22 mouse cellular contexts compared by ENCODE assay signal in the genomic region with DNA sequence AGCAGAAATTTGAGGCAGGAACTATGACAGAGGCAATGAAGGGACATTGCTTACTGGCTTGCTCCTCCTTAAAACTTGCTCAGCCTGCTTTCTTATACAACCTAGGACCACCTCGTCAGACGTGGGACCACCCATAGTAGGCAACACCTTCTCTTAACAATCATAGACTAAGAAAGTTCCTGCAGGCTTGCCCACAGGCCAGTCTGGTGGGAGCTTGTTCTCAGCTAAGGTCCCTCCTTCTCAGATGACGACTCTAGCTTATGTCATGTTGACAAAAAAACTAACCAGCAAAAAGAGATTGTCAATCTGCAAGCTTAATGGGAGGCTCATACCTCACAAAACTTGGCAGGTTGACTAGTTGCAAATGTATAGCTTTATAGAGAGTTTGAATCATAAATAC. TPM values are rescaled to one million over a fixed set of nuclear protein-coding genes. Genes with fewer than 3 reads are reported as not detected.
DNase-seq lines count a peak whose midpoint lies in the region; ATAC-seq and TF ChIP-seq lines count a peak whose summit lies in the region.
"Had no signal": no experiment of that assay in that cellular context is flagged by ENCODE, and none has a peak within 500 bp of the region (broad histone marks: within the 10 kb centered on the region; RNA-seq: fewer than 3 reads in every experiment).

No protein-coding gene starts in this region.

- no peak overlapping the region for H3K9ac ChIP-seq in limb, embryonic 13.5 days
- H3K9ac ChIP-seq in limb, embryonic 14.5 days (ENCODE audit: low read depth, low read length, severe bottlenecking) = no peak overlapping the region

- H3K4me3 ChIP-seq in heart, embryonic 10.5 days = no peak overlapping the region
- H3K4me3 ChIP-seq in limb, embryonic 13.5 days = no peak overlapping the region
- H3K4me3 ChIP-seq in limb, embryonic 10.5 days = no peak overlapping the region
- H3K4me3 ChIP-seq in limb, embryonic 14.5 days (replicated peaks; ENCODE audit: low read length) = no peak overlapping the region

- H3K4me2 ChIP-seq in limb, embryonic 13.5 days (replicated peaks) = no peak overlapping the region
- no peak overlapping the region for H3K4me2 ChIP-seq in limb, embryonic 14.5 days (replicated peaks; ENCODE audit: low read depth, low read length, severe bottlenecking)

- 74% methylated on average over 3 of the region's 3 CpGs for WGBS in heart, embryonic 10.5 days
- 68% methylated on average over 3 of the region's 3 CpGs for WGBS in limb, embryonic 13.5 days
- 79% methylated on average over 3 of the region's 3 CpGs for WGBS in limb, embryonic 10.5 days
- WGBS in limb, embryonic 14.5 days = 58% methylated on average over 3 of the region's 3 CpGs

- intact Hi-C loops in heart, postnatal 36 days (cut with DNase I) = no loop called here

- peak; percentile 57; the same call in 1 of the 2 replicates for ATAC-seq in limb, embryonic 13.5 days (ENCODE audit: low FRiP score, low read depth)
- ATAC-seq in limb, embryonic 14.5 days (ENCODE audit: low FRiP score, low read depth) = peak; percentile 12; the same call in 1 of the 2 replicates
- ATAC-seq in monocyte, adult 5-6 weeks (replicated peaks; ENCODE audit: insufficient number of reproducible peaks, low FRiP score, low TSS enrichment, poor library complexity, severe bottlenecking) = no peak
- ATAC-seq: activated CD4-positive, CD25-positive, alpha-beta regulatory T cell, adult 4 months; CD4-positive, CD25-positive, alpha-beta regulatory T cell, adult 4 months; Patski had no signal

- peaks cover 4% of the 10 kb centered on the region; the same call in 1 of the 2 replicates for H3K4me1 ChIP-seq in heart, embryonic 10.5 days
- H3K4me1 ChIP-seq in limb, embryonic 13.5 days = no peaks in the 10 kb centered on the region
- no peaks in the 10 kb centered on the region for H3K4me1 ChIP-seq in limb, embryonic 10.5 days
- H3K4me1 ChIP-seq in limb, embryonic 14.5 days (ENCODE audit: control insufficient read depth, insufficient read depth, low read length) = no peaks in the 10 kb centered on the region

- TF ChIP-seq POLR2A in limb, embryonic 14.5 days (IDR thresholded peaks at IDR 0.05; ENCODE audit: borderline replicate concordance, extremely low read depth, insufficient read depth, insufficient read length) = no peak

- H3K36me3 ChIP-seq in heart, embryonic 10.5 days = no peaks in the 10 kb centered on the region
- no peaks in the 10 kb centered on the region for H3K36me3 ChIP-seq in limb, embryonic 13.5 days
- no peaks in the 10 kb centered on the region for H3K36me3 ChIP-seq in limb, embryonic 10.5 days
- H3K36me3 ChIP-seq in limb, embryonic 14.5 days (ENCODE audit: control insufficient read depth, insufficient read depth, low read length) = no peaks in the 10 kb centered on the region
- H3K36me3 ChIP-seq: G1E had no signal

- no peaks in the 10 kb centered on the region for H3K9me3 ChIP-seq in heart, embryonic 10.5 days
- H3K9me3 ChIP-seq in limb, embryonic 13.5 days = no peaks in the 10 kb centered on the region
- no peaks in the 10 kb centered on the region for H3K9me3 ChIP-seq in limb, embryonic 10.5 days (replicated peaks)
- no peaks in the 10 kb centered on the region for H3K9me3 ChIP-seq in limb, embryonic 14.5 days (ENCODE audit: control insufficient read depth, low read length)
- H3K9me3 ChIP-seq: G1E had no signal

- no peak overlapping the region for H3K27ac ChIP-seq in heart, embryonic 10.5 days
- H3K27ac ChIP-seq in limb, embryonic 13.5 days = 0 out of 2 replicates have a peak overlapping the region, but pooled peaks have one; percentile 15
- H3K27ac ChIP-seq in limb, embryonic 10.5 days = no peak overlapping the region
- no peak overlapping the region for H3K27ac ChIP-seq in limb, embryonic 14.5 days (replicated peaks; ENCODE audit: low read depth, low read length)

- H3K27me3 ChIP-seq in heart, embryonic 10.5 days (ENCODE audit: insufficient read depth, poor library complexity, severe bottlenecking) = no peaks in the 10 kb centered on the region
- no peaks in the 10 kb centered on the region for H3K27me3 ChIP-seq in limb, embryonic 13.5 days
- no peaks in the 10 kb centered on the region for H3K27me3 ChIP-seq in limb, embryonic 10.5 days (ENCODE audit: low read depth, poor library complexity, severe bottlenecking)
- no peaks in the 10 kb centered on the region for H3K27me3 ChIP-seq in limb, embryonic 14.5 days (ENCODE audit: control insufficient read depth, insufficient read depth, low read length)
- H3K27me3 ChIP-seq: CH12.LX had no signal

- DNase-seq in heart, embryonic 10.5 days (ENCODE audit: low spot score) = peak; percentile 58
- DNase-seq in heart, postnatal 36 days = no peak
- no peak for DNase-seq in limb, embryonic 10.5 days (ENCODE audit: low spot score)
- DNase-seq in testis, postnatal 10 days (ENCODE audit: low spot score) = peak; percentile 7
- DNase-seq in testis, postnatal 14 days (ENCODE audit: low spot score) = no peak
- peak; percentile 34 for DNase-seq in limb, embryonic 14.5 days (ENCODE audit: low spot score)
- DNase-seq: adrenal gland, adult 2 months; adrenal gland, adult 8-10 months; adrenal gland, postnatal 10 days; adrenal gland, postnatal 14 days; adrenal gland, postnatal 25 days; adrenal gland, postnatal 36 days; B cell, adult 2 months; cerebellum, adult 11 months; cerebellum, adult 11-12 months had no signal

RNA-seq across cellular contexts. Expression of gene Lsm6, which starts 56.5 kb away (rescaled TPM):
- polyA plus RNA-seq in heart, embryonic 10.5 days (2016; fragmentation: Nextera tagmentation; extraction: Ambion mirVana) = 200 and 218 TPM in 2 replicates
- 10 to 100 TPM; 52.9 to 58.4 TPM for total RNA-seq in heart, postnatal 36 days (2021)
- 283 and 286 TPM in 2 replicates for polyA plus RNA-seq in limb, embryonic 13.5 days (2015; fragmentation: Nextera tagmentation; extraction: Ambion mirVana)
- 303 and 307 TPM in 2 replicates for polyA plus RNA-seq in limb, embryonic 10.5 days (2016; fragmentation: Nextera tagmentation; extraction: Ambion mirVana)
- 69.7 and 126 TPM in 2 replicates for polyA plus RNA-seq in limb, embryonic 14.5 days (2012; rRNA removed)
- polyA plus RNA-seq in limb, embryonic 14.5 days (2014; fragmentation: Nextera tagmentation; extraction: Ambion mirVana) = 248 and 276 TPM in 2 replicates
- 63.7 to 87.2 TPM (median 85.5 TPM) in 3 replicates for total RNA-seq in monocyte, adult 5-6 weeks (2017)

Comparison
In these comparisons a context has a peak if more than half of its experiments do, and no peak if none do; other contexts are left out.
1. DNase-seq: peak in heart, embryonic 10.5 days (single experiment), testis, postnatal 10 days (single experiment) and limb, embryonic 14.5 days (single experiment); none in heart, postnatal 36 days (0 of 2), limb, embryonic 10.5 days (single experiment) and testis, postnatal 14 days (single experiment).